Mouse (Mus musculus): ENCODE data around the gene Cdk18. TPM values are rescaled to one million over a fixed set of nuclear protein-coding genes. Genes with fewer than 3 reads are reported as not detected.

Gene Cdk18
- polyA plus RNA-seq, 1 experiment from 2014 or later, result 0.69 TPM

GRCm38 (mm10) chr1:132069436-132069835, 70.0 kb downstream of the Cdk18 start:
- Histone ChIP-seq H3K4me2 (ENCODE audit: low read length) (no peak overlapping the region), H3K4me1 (ENCODE audit: control insufficient read depth, insufficient read depth, low read length) (peaks cover 4% of the 10 kb centered on the region), H3K9me3 (replicated peaks; ENCODE audit: control insufficient read depth, low read length) (no peaks in the 10 kb centered on the region), H3K4me3 (ENCODE audit: low read depth, low read length) (no peak overlapping the region), H3K9ac (ENCODE audit: low read length) (no peak overlapping the region), H3K27me3 (replicated peaks; ENCODE audit: control insufficient read depth, insufficient read depth, low read length) (peaks cover 19% of the 10 kb centered on the region), H3K27ac (ENCODE audit: low read depth, low read length) (no peak overlapping the region), H3K36me3 (ENCODE audit: control insufficient read depth, insufficient read depth, low read length) (no peaks in the 10 kb centered on the region)
- 85% methylated on average over 8 of the region's 8 CpGs for WGBS
- DNase-seq (ENCODE audit: low spot score) (no peak), ATAC-seq (no peak)

DNA sequence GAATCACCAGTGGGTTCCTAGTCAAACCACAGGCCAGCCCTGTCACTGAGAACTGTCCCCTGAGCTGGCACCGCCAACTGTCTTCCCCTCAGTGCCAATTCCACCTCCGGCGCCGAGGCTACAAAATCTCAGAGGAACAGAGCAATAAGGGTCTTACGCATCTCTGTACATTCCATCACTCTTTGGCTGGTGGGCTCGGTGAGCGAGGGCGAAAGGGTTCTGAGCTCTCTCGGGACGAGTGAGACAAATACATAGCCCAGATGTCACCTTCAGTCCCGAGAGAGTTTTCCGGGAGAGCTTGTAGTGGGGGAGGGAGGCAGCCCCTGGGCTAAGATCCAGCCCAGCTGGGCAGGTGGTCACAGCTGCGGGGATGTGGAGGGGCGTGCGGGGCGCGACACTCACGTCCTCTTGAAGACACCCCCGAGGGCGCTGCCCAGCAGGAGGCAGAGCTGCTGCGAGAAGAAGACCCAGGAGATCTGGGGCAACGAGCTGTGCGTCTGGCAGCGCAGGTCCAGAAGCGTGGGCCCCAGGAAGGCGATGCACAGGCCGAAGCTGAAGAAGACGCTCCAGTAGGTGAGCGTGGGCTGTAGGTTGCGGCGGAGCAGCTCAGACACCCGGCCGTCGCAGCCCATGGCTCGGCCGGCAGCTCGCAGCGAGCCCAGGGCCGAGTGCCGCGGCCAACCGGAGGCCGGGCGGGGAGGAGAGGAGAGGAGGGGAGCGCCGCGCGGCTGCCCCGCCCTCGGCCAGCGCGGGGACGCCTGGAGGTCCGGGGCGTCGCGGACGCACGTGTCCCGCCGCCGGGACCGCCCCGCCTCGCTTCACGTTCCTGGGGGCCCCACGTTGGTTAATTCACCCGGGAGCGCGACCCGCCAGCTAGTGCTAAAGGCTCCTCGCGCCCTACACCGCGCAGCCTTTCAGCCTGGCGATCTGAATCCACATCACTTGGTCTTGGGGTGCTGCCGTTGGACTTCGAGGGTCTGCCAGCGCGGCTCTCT, 71.9 kb downstream of the Cdk18 start, which contains the start of gene Mfsd4a:
TSS of gene Mfsd4a (minus strand) at position 802 of the 995 bp plus-strand sequence.
- Histone ChIP-seq H3K9ac (ENCODE audit: low read length) (peak within 1 kb of the TSS; percentile 66), H3K36me3 (ENCODE audit: control insufficient read depth, insufficient read depth, low read length) (no peaks in the 10 kb centered on the region), H3K4me2 (ENCODE audit: low read length) (peak within 1 kb of the TSS; percentile 84), H3K4me1 (ENCODE audit: control insufficient read depth, insufficient read depth, low read length) (peaks cover 4% of the 10 kb centered on the region), H3K4me3 (ENCODE audit: low read depth, low read length) (peak within 1 kb of the TSS; percentile 40), H3K27ac (ENCODE audit: low read depth, low read length) (no peak within 1 kb of the TSS; the same call in 1 of the 2 replicates), H3K27me3 (replicated peaks; ENCODE audit: control insufficient read depth, insufficient read depth, low read length) (peaks cover 19% of the 10 kb centered on the region), H3K9me3 (replicated peaks; ENCODE audit: control insufficient read depth, low read length) (no peaks in the 10 kb centered on the region)
- WGBS, result 3% methylated on average over 57 of the region's 80 CpGs
- peak; percentile 42 for DNase-seq (ENCODE audit: low spot score)
- peak; percentile 60 for ATAC-seq

DNA sequence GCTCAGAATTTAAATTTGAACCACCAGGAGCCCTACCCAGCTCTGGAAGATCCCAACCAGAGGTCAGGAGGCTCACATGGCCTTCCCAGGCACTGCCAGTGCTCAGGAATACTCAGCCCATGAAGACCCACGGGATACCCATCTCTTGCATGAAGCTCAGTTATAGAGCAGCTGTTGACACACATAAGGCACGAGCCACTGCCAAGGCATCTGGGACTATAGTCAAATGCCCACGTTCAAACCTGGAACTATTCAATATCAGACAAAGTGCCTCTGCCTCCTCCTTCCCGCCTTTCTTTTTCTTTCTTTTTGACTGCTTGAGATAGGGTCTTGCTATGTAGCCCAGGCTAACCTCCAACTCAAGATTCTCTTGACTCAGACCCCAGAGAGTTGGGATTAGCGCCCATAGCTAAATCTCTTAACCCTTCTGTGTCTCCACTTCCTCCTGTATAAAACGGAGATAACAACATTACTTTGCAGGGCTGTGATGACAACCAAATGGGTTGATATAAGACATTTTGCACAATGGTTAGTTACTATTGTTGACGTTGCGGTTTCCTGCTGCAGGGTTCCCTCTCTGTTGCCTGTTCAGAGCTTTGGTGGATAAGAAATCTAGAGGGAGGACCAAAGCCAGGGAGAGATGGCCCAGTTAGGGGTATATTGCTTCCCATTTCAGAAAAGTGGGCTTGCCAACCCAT, 73.9 kb downstream of the Cdk18 start:
- WGBS, result 77% methylated on average over 8 of the region's 8 CpGs
- Histone ChIP-seq H3K9ac (ENCODE audit: low read length) (no peak overlapping the region), H3K27ac (ENCODE audit: low read depth, low read length) (no peak overlapping the region), H3K4me3 (ENCODE audit: low read depth, low read length) (no peak overlapping the region), H3K36me3 (ENCODE audit: control insufficient read depth, insufficient read depth, low read length) (no peaks in the 10 kb centered on the region), H3K4me2 (ENCODE audit: low read length) (no peak overlapping the region), H3K9me3 (replicated peaks; ENCODE audit: control insufficient read depth, low read length) (no peaks in the 10 kb centered on the region), H3K27me3 (replicated peaks; ENCODE audit: control insufficient read depth, insufficient read depth, low read length) (peaks cover 19% of the 10 kb centered on the region), H3K4me1 (ENCODE audit: control insufficient read depth, insufficient read depth, low read length) (peaks cover 4% of the 10 kb centered on the region)
- ATAC-seq, result no peak
- no peak for DNase-seq (ENCODE audit: low spot score)

GRCm38 (mm10) chr1:132065001-132065400, 74.5 kb downstream of the Cdk18 start:
- peak; percentile 46 for DNase-seq (ENCODE audit: low spot score)
- no peak overlapping the region for H3K4me2 ChIP-seq (ENCODE audit: low read length)
- peak overlapping the region; percentile 23; the same call in 1 of the 2 replicates for H3K27ac ChIP-seq (ENCODE audit: low read depth, low read length)
- no peaks in the 10 kb centered on the region for H3K36me3 ChIP-seq (ENCODE audit: control insufficient read depth, insufficient read depth, low read length)
- H3K27me3 ChIP-seq (replicated peaks; ENCODE audit: control insufficient read depth, insufficient read depth, low read length), result peaks cover 19% of the 10 kb centered on the region
- peak; percentile 50; the same call in 1 of the 2 replicates for ATAC-seq
- no peak overlapping the region for H3K9ac ChIP-seq (ENCODE audit: low read length)
- 19% methylated on average over 1 of the region's 1 CpGs for WGBS
- no peaks in the 10 kb centered on the region for H3K9me3 ChIP-seq (replicated peaks; ENCODE audit: control insufficient read depth, low read length)
- H3K4me3 ChIP-seq (ENCODE audit: low read depth, low read length), result no peak overlapping the region
- peaks cover 4% of the 10 kb centered on the region for H3K4me1 ChIP-seq (ENCODE audit: control insufficient read depth, insufficient read depth, low read length)

GRCm38 (mm10) chr1:132063096-132063495, 76.4 kb downstream of the Cdk18 start:
- DNase-seq (ENCODE audit: low spot score) (no peak), ATAC-seq (no peak)
- Histone ChIP-seq H3K9ac (ENCODE audit: low read length) (no peak overlapping the region), H3K9me3 (replicated peaks; ENCODE audit: control insufficient read depth, low read length) (no peaks in the 10 kb centered on the region), H3K4me3 (ENCODE audit: low read depth, low read length) (no peak overlapping the region), H3K4me2 (ENCODE audit: low read length) (no peak overlapping the region), H3K27ac (ENCODE audit: low read depth, low read length) (no peak overlapping the region), H3K4me1 (ENCODE audit: control insufficient read depth, insufficient read depth, low read length) (peaks cover 4% of the 10 kb centered on the region), H3K27me3 (replicated peaks; ENCODE audit: control insufficient read depth, insufficient read depth, low read length) (peaks cover 18% of the 10 kb centered on the region), H3K36me3 (ENCODE audit: control insufficient read depth, insufficient read depth, low read length) (no peaks in the 10 kb centered on the region)
- 83% methylated on average over 4 of the region's 4 CpGs for WGBS

Other genes with a start within 250 kb of the Cdk18 start
- gene Nucks1, start 229.2 kb downstream of the Cdk18 start, polyA plus RNA-seq (2014; fragmentation: Nextera tagmentation; extraction: Ambion mirVana), result 33.0 and 37.4 TPM in 2 replicates
- 1.5 and 1.8 TPM in 2 replicates for gene Slc45a3, start 176.7 kb downstream of the Cdk18 start, polyA plus RNA-seq (2014; fragmentation: Nextera tagmentation; extraction: Ambion mirVana)
- gene Elk4, start 132.1 kb downstream of the Cdk18 start, polyA plus RNA-seq (2014; fragmentation: Nextera tagmentation; extraction: Ambion mirVana), result 14.8 and 17.0 TPM in 2 replicates
- 3.7 and 5.0 TPM in 2 replicates for gene Mfsd4a, start 71.6 kb downstream of the Cdk18 start, polyA plus RNA-seq (2014; fragmentation: Nextera tagmentation; extraction: Ambion mirVana)
- 15.5 and 18.7 TPM in 2 replicates for gene Lemd1, start 51.7 kb upstream of the Cdk18 start, polyA plus RNA-seq (2014; fragmentation: Nextera tagmentation; extraction: Ambion mirVana)
- gene AC124108.1, start 51.8 kb upstream of the Cdk18 start, polyA plus RNA-seq (2014; fragmentation: Nextera tagmentation; extraction: Ambion mirVana), result 2.2 and 2.9 TPM in 2 replicates
- not detected in 2 replicates for gene Gm10188, start 90.1 kb upstream of the Cdk18 start, polyA plus RNA-seq (2014; fragmentation: Nextera tagmentation; extraction: Ambion mirVana)
- gene Klhdc8a, start 158.9 kb upstream of the Cdk18 start, polyA plus RNA-seq (2014; fragmentation: Nextera tagmentation; extraction: Ambion mirVana), result 3.4 TPM in 2 replicates
- 18.8 and 20.1 TPM in 2 replicates for gene Nuak2, start 176.4 kb upstream of the Cdk18 start, polyA plus RNA-seq (2014; fragmentation: Nextera tagmentation; extraction: Ambion mirVana)